Mouse (Mus musculus) erythroblast, embryonic 14.5 days (primary cell): ENCODE results near the gene Cntn3.

ENCODE experiments used
- GATA1 ChIP-seq: IDR thresholded peaks from 2 replicates; pipeline ENCODE4 v1.6.1; 2012; ENCODE audit warnings: low read length, inconsistent platforms, mixed read lengths
- TAL1 ChIP-seq: IDR thresholded peaks from 3 replicates; pipeline ENCODE4 v1.6.1; 2012; ENCODE audit warnings: low read length, inconsistent platforms, mixed read lengths

- TF ChIP-seq GATA1 (no peak), TAL1 (peak; percentile 55)
These were observed 16.4 kb downstream of the Cntn3 start for GRCm38 (mm10) chr6:102556497-102556896.
